Mouse (Mus musculus) lung, postnatal 0 days (tissue): ENCODE measurements at regions not wholly inside any gene's neighbourhood (a gene's known extent, or its start where the extent isn't known, plus 50 kb on each side); places are given as distances from the start of the nearest gene placed in this dataset.

Experiments
- ATAC-seq: fragments of 200-750 bp; cut with Nextera tagmentation; 2 replicates; pipeline ENCODE4 v1.8.0; 2017; ENCODE audit warnings: moderate library complexity
- DNase-seq: peaks from one replicate; pipeline ENCODE4 v3.0.0-alpha.2; 2016; ENCODE audit warnings: low spot score
- H3K27ac ChIP-seq: fragments of 300-500 bp; sonication (generic); 2 replicates; pipeline ENCODE4 v1.5.1; 2014; ENCODE audit warnings: antibody characterized with exemption, mild to moderate bottlenecking, low read length, mixed read lengths
- H3K27me3 ChIP-seq: fragments of 300-500 bp; sonication (generic); replicated peaks from 2 replicates; pipeline ENCODE4 v1.6.1; 2014; ENCODE audit warnings: low read length, mixed read lengths; ENCODE audit not compliant: insufficient read depth
- H3K36me3 ChIP-seq: fragments of 300-500 bp; sonication (generic); 2 replicates; pipeline ENCODE4 v1.6.1; 2014; ENCODE audit warnings: low read length, mixed read lengths; ENCODE audit not compliant: insufficient read depth
- H3K4me1 ChIP-seq: fragments of 300-500 bp; sonication (generic); 2 replicates; pipeline ENCODE4 v1.6.1; 2014; ENCODE audit warnings: antibody characterized with exemption, low read depth, low read length, mixed read lengths; ENCODE audit not compliant: insufficient read depth
- H3K4me2 ChIP-seq: fragments of 300-500 bp; sonication (generic); replicated peaks from 2 replicates; pipeline ENCODE4 v1.6.1; 2014; ENCODE audit warnings: low read depth, mild to moderate bottlenecking, low read length, moderate library complexity, mixed read lengths
- H3K4me3 ChIP-seq: fragments of 300-500 bp; sonication (generic); 2 replicates; pipeline ENCODE4 v1.5.1; 2014; ENCODE audit warnings: low read depth, low read length
- H3K9ac ChIP-seq: fragments of 300-500 bp; sonication (generic); replicated peaks from 2 replicates; pipeline ENCODE4 v1.6.1; 2014; ENCODE audit warnings: low read depth, mild to moderate bottlenecking
- H3K9me3 ChIP-seq: fragments of 300-500 bp; sonication (generic); 2 replicates; pipeline ENCODE4 v1.6.1; 2016; ENCODE audit warnings: low read length, mixed read lengths
- CTCF ChIP-seq: IDR thresholded peaks from 2 replicates; pipeline ENCODE4 v1.5.1; 2016; ENCODE audit warnings: antibody characterized with exemption, mild to moderate bottlenecking
- EP300 ChIP-seq: IDR thresholded peaks from 2 replicates; pipeline ENCODE4 v1.6.1; 2016; ENCODE audit warnings: antibody characterized with exemption, mild to moderate bottlenecking, control low read depth
- WGBS: fragments of 180-500 bp; shearing (Covaris S2); extraction: QIAGEN DNeasy Blood & Tissue Kit; methylation state at CpG from one replicate; pipeline ENCODE4 v1.1.7; 2014; 5-methylcytosine and 5-hydroxymethylcytosine counted together

GRCm38 (mm10) chr6:32707417-32707816 lies 119.4 kb upstream of the Plxna4 start:
- Histone ChIP-seq H3K4me2 (no peak overlapping the region), H3K36me3 (no peaks in the 10 kb centered on the region), H3K4me3 (no peak overlapping the region), H3K9me3 (no peaks in the 10 kb centered on the region), H3K4me1 (no peaks in the 10 kb centered on the region), H3K9ac (no peak overlapping the region), H3K27ac (no peak overlapping the region), H3K27me3 (no peaks in the 10 kb centered on the region)
- 51% methylated on average over 1 of the region's 1 CpGs for WGBS
- ATAC-seq (no peak), DNase-seq (no peak)
- TF ChIP-seq CTCF (no peak), EP300 (no peak)

- no peaks in the 10 kb centered on the region for H3K36me3 ChIP-seq
- WGBS = 86% methylated on average over 1 of the region's 1 CpGs
These were observed 118.4 kb upstream of the Plxna4 start for GRCm38 (mm10) chr6:32706376-32706775.

GRCm38 (mm10) chr6:32703466-32703865 lies 115.5 kb upstream of the Plxna4 start:
- 93% methylated on average over 8 of the region's 8 CpGs for WGBS
- no peaks in the 10 kb centered on the region for H3K4me1 ChIP-seq
- TF ChIP-seq CTCF (no peak), EP300 (no peak)
- no peaks in the 10 kb centered on the region for H3K27me3 ChIP-seq
- no peaks in the 10 kb centered on the region for H3K36me3 ChIP-seq
- H3K27ac ChIP-seq = no peak overlapping the region
- H3K4me3 ChIP-seq = no peak overlapping the region
- H3K9ac ChIP-seq = no peak overlapping the region
- no peaks in the 10 kb centered on the region for H3K9me3 ChIP-seq
- no peak for ATAC-seq
- DNase-seq = no peak
- no peak overlapping the region for H3K4me2 ChIP-seq

More at GRCm38 (mm10) chr6:32706376-32706775, 118.4 kb upstream of the Plxna4 start:
- no peaks in the 10 kb centered on the region for H3K4me1 ChIP-seq
- H3K4me2 ChIP-seq = no peak overlapping the region
- ATAC-seq (no peak), DNase-seq (no peak)
- H3K9ac ChIP-seq = no peak overlapping the region
- H3K27ac ChIP-seq = no peak overlapping the region
- no peak overlapping the region for H3K4me3 ChIP-seq
- H3K27me3 ChIP-seq = no peaks in the 10 kb centered on the region
- H3K9me3 ChIP-seq = no peaks in the 10 kb centered on the region
- TF ChIP-seq CTCF = no peak
- no peak for TF ChIP-seq EP300

GRCm38 (mm10) chr6:32702245-32702791 lies 114.3 kb upstream of the Plxna4 start:
- Histone ChIP-seq H3K27me3 (no peaks in the 10 kb centered on the region), H3K36me3 (no peaks in the 10 kb centered on the region), H3K27ac (no peak overlapping the region), H3K9me3 (no peaks in the 10 kb centered on the region), H3K9ac (no peak overlapping the region), H3K4me1 (no peaks in the 10 kb centered on the region), H3K4me2 (no peak overlapping the region), H3K4me3 (no peak overlapping the region)
- TF ChIP-seq CTCF (no peak), EP300 (no peak)
- ATAC-seq (no peak), DNase-seq (no peak)
- WGBS = 81% methylated on average over 11 of the region's 11 CpGs

- no peak for ATAC-seq
- no peak overlapping the region for H3K27ac ChIP-seq
- H3K4me3 ChIP-seq = no peak overlapping the region
- H3K36me3 ChIP-seq = no peaks in the 10 kb centered on the region
- no peak overlapping the region for H3K9ac ChIP-seq
- H3K4me2 ChIP-seq = no peak overlapping the region
- 97% methylated on average over 1 of the region's 1 CpGs for WGBS
- TF ChIP-seq EP300 (no peak), CTCF (no peak)
- no peak for DNase-seq
- no peaks in the 10 kb centered on the region for H3K9me3 ChIP-seq
- no peaks in the 10 kb centered on the region for H3K27me3 ChIP-seq
- H3K4me1 ChIP-seq = no peaks in the 10 kb centered on the region
These were observed 111.8 kb upstream of the Plxna4 start for GRCm38 (mm10) chr6:32699811-32700210.

- H3K9me3 ChIP-seq = no peaks in the 10 kb centered on the region
- ATAC-seq = no peak
- TF ChIP-seq CTCF (no peak), EP300 (no peak)
- no peak overlapping the region for H3K27ac ChIP-seq
- no peaks in the 10 kb centered on the region for H3K27me3 ChIP-seq
- H3K4me1 ChIP-seq = no peaks in the 10 kb centered on the region
- no peak overlapping the region for H3K9ac ChIP-seq
- no peak overlapping the region for H3K4me2 ChIP-seq
- no peak for DNase-seq
- no peaks in the 10 kb centered on the region for H3K36me3 ChIP-seq
- no peak overlapping the region for H3K4me3 ChIP-seq
- WGBS = 64% methylated on average over 3 of the region's 3 CpGs
These were observed 109.8 kb upstream of the Plxna4 start for GRCm38 (mm10) chr6:32697771-32698270.

- no peak overlapping the region for H3K27ac ChIP-seq
- H3K36me3 ChIP-seq = no peaks in the 10 kb centered on the region
- no peaks in the 10 kb centered on the region for H3K9me3 ChIP-seq
- ATAC-seq (no peak), DNase-seq (no peak)
- H3K4me1 ChIP-seq = no peaks in the 10 kb centered on the region
- H3K27me3 ChIP-seq = no peaks in the 10 kb centered on the region
- no peak for TF ChIP-seq EP300
- TF ChIP-seq CTCF = no peak
- H3K4me2 ChIP-seq = no peak overlapping the region
- no peak overlapping the region for H3K9ac ChIP-seq
- 58% methylated on average over 2 of the region's 2 CpGs for WGBS
- no peak overlapping the region for H3K4me3 ChIP-seq
These were observed 108.0 kb upstream of the Plxna4 start for GRCm38 (mm10) chr6:32696037-32696436.
